Mouse (Mus musculus): ENCODE data around the gene Rara. TPM values are rescaled to one million over a fixed set of nuclear protein-coding genes. Genes with fewer than 3 reads are reported as not detected.
A peak's percentile ranks its signal among the peaks of the same experiment; 100 is the strongest.
"Not testable (repeated sequence)": the region's sequence is repeated elsewhere in the genome, so short reads cannot be mapped to it uniquely, and the experiment has no call there.

Gene Rara
- polyA plus RNA-seq, 1 experiment = 31.9 TPM

- Histone ChIP-seq H3K36me3 (ENCODE audit: control insufficient read depth, insufficient read depth) (no peaks in the 10 kb centered on the region), H3K79me3 (ENCODE audit: low read depth) (peaks cover 6% of the 10 kb centered on the region), H3ac (ENCODE audit: control insufficient read depth, insufficient read length, low read depth) (peak overlapping the region; percentile 18), H3K79me2 (ENCODE audit: control insufficient read depth, insufficient read depth) (peaks cover 24% of the 10 kb centered on the region), H3K27me3 (ENCODE audit: control insufficient read depth, insufficient read depth, insufficient read length) (no peaks in the 10 kb centered on the region), H3K4me3 (ENCODE audit: insufficient read depth, poor library complexity, severe bottlenecking) (no peak overlapping the region)
- TF ChIP-seq MYOD1 (IDR thresholded peaks at IDR 0.05; ENCODE audit: control insufficient read depth, insufficient read length, low read depth) (peak; percentile 6), FOSL1 (IDR thresholded peaks at IDR 0.05; ENCODE audit: insufficient read depth, low read length, poor library complexity, severe bottlenecking) (peak; percentile 94), CEBPB (IDR thresholded peaks at IDR 0.05; ENCODE audit: low read depth) (no peak), USF1 (IDR thresholded peaks at IDR 0.05; ENCODE audit: low read depth) (no peak), CTCF (IDR thresholded peaks at IDR 0.05; ENCODE audit: control insufficient read depth, insufficient read depth, insufficient read length) (peak; percentile 83), MYOG (IDR thresholded peaks at IDR 0.05; ENCODE audit: control insufficient read depth, extremely low read depth, insufficient read length) (no peak), MAX (IDR thresholded peaks at IDR 0.05) (peak; percentile 77)
Observed at GRCm38 (mm10) chr11:98933151-98933550, 5.5 kb downstream of the Rara start.

- peaks cover 12% of the 10 kb centered on the region for H3K79me3 ChIP-seq (ENCODE audit: low read depth)
- H3ac ChIP-seq (ENCODE audit: control insufficient read depth, insufficient read length, low read depth) = not testable (repeated sequence)
Observed at GRCm38 (mm10) chr11:98933847-98934246, 6.2 kb downstream of the Rara start.

GRCm38 (mm10) chr11:98934367-98934766, 6.7 kb downstream of the Rara start:
- H3K79me3 ChIP-seq (ENCODE audit: low read depth) = peaks cover 18% of the 10 kb centered on the region
- H3K79me2 ChIP-seq (ENCODE audit: control insufficient read depth, insufficient read depth) = peaks cover 37% of the 10 kb centered on the region
- H3K36me3 ChIP-seq (ENCODE audit: control insufficient read depth, insufficient read depth) = no peaks in the 10 kb centered on the region
- TF ChIP-seq MYOG (IDR thresholded peaks at IDR 0.05; ENCODE audit: control insufficient read depth, extremely low read depth, insufficient read length) = no peak
- no peak for TF ChIP-seq CTCF (IDR thresholded peaks at IDR 0.05; ENCODE audit: control insufficient read depth, insufficient read depth, insufficient read length)
- no peak for TF ChIP-seq FOSL1 (IDR thresholded peaks at IDR 0.05; ENCODE audit: insufficient read depth, low read length, poor library complexity, severe bottlenecking)
- no peak for TF ChIP-seq USF1 (IDR thresholded peaks at IDR 0.05; ENCODE audit: low read depth)
- no peak for TF ChIP-seq CEBPB (IDR thresholded peaks at IDR 0.05; ENCODE audit: low read depth)
- H3K4me3 ChIP-seq (ENCODE audit: insufficient read depth, poor library complexity, severe bottlenecking) = no peak overlapping the region
- H3K27me3 ChIP-seq (ENCODE audit: control insufficient read depth, insufficient read depth, insufficient read length) = no peaks in the 10 kb centered on the region
- no peak overlapping the region for H3ac ChIP-seq (ENCODE audit: control insufficient read depth, insufficient read length, low read depth)

More at GRCm38 (mm10) chr11:98933847-98934246, 6.2 kb downstream of the Rara start:
- H3K27me3 ChIP-seq (ENCODE audit: control insufficient read depth, insufficient read depth, insufficient read length); H3K36me3 ChIP-seq (ENCODE audit: control insufficient read depth, insufficient read depth); H3K4me3 ChIP-seq (ENCODE audit: insufficient read depth, poor library complexity, severe bottlenecking): not testable (repeated sequence)
- H3K79me2 ChIP-seq (ENCODE audit: control insufficient read depth, insufficient read depth) = peaks cover 31% of the 10 kb centered on the region

- peaks cover 25% of the 10 kb centered on the region for H3K79me3 ChIP-seq (ENCODE audit: low read depth)
- H3K36me3 ChIP-seq (ENCODE audit: control insufficient read depth, insufficient read depth) = no peaks in the 10 kb centered on the region
- H3ac ChIP-seq (ENCODE audit: control insufficient read depth, insufficient read length, low read depth) = no peak overlapping the region
- no peak overlapping the region for H3K4me3 ChIP-seq (ENCODE audit: insufficient read depth, poor library complexity, severe bottlenecking)
- no peaks in the 10 kb centered on the region for H3K27me3 ChIP-seq (ENCODE audit: control insufficient read depth, insufficient read depth, insufficient read length)
- no peak for TF ChIP-seq MYOD1 (IDR thresholded peaks at IDR 0.05; ENCODE audit: control insufficient read depth, insufficient read length, low read depth)
- no peak for TF ChIP-seq MAX (IDR thresholded peaks at IDR 0.05)
- TF ChIP-seq MYOG (IDR thresholded peaks at IDR 0.05; ENCODE audit: control insufficient read depth, extremely low read depth, insufficient read length) = no peak
- TF ChIP-seq FOSL1 (IDR thresholded peaks at IDR 0.05; ENCODE audit: insufficient read depth, low read length, poor library complexity, severe bottlenecking) = no peak
- no peak for TF ChIP-seq USF1 (IDR thresholded peaks at IDR 0.05; ENCODE audit: low read depth)
- no peak for TF ChIP-seq CEBPB (IDR thresholded peaks at IDR 0.05; ENCODE audit: low read depth)
- TF ChIP-seq CTCF (IDR thresholded peaks at IDR 0.05; ENCODE audit: control insufficient read depth, insufficient read depth, insufficient read length) = no peak
- peaks cover 44% of the 10 kb centered on the region for H3K79me2 ChIP-seq (ENCODE audit: control insufficient read depth, insufficient read depth)
Observed at GRCm38 (mm10) chr11:98935123-98935522, 7.5 kb downstream of the Rara start.

GRCm38 (mm10) chr11:98936170-98936569, 8.6 kb downstream of the Rara start:
- peak overlapping the region; percentile 60 for H3ac ChIP-seq (ENCODE audit: control insufficient read depth, insufficient read length, low read depth)
- H3K4me3 ChIP-seq (ENCODE audit: insufficient read depth, poor library complexity, severe bottlenecking) = peak overlapping the region; percentile 77
- no peak for TF ChIP-seq MYOD1 (IDR thresholded peaks at IDR 0.05; ENCODE audit: control insufficient read depth, insufficient read length, low read depth)
- peak; percentile 72 for TF ChIP-seq MAX (IDR thresholded peaks at IDR 0.05)
- no peaks in the 10 kb centered on the region for H3K27me3 ChIP-seq (ENCODE audit: control insufficient read depth, insufficient read depth, insufficient read length)
- no peaks in the 10 kb centered on the region for H3K36me3 ChIP-seq (ENCODE audit: control insufficient read depth, insufficient read depth)
- H3K79me3 ChIP-seq (ENCODE audit: low read depth) = peaks cover 36% of the 10 kb centered on the region
- H3K79me2 ChIP-seq (ENCODE audit: control insufficient read depth, insufficient read depth) = peaks cover 55% of the 10 kb centered on the region

- H3K36me3 ChIP-seq (ENCODE audit: control insufficient read depth, insufficient read depth) = no peaks in the 10 kb centered on the region
- peak overlapping the region; percentile 77 for H3K4me3 ChIP-seq (ENCODE audit: insufficient read depth, poor library complexity, severe bottlenecking)
- no peak for TF ChIP-seq MYOG (IDR thresholded peaks at IDR 0.05; ENCODE audit: control insufficient read depth, extremely low read depth, insufficient read length)
- no peak for TF ChIP-seq USF1 (IDR thresholded peaks at IDR 0.05; ENCODE audit: low read depth)
- TF ChIP-seq MAX (IDR thresholded peaks at IDR 0.05) = no peak
- no peak for TF ChIP-seq CTCF (IDR thresholded peaks at IDR 0.05; ENCODE audit: control insufficient read depth, insufficient read depth, insufficient read length)
- no peak for TF ChIP-seq MYOD1 (IDR thresholded peaks at IDR 0.05; ENCODE audit: control insufficient read depth, insufficient read length, low read depth)
- no peak for TF ChIP-seq CEBPB (IDR thresholded peaks at IDR 0.05; ENCODE audit: low read depth)
- TF ChIP-seq FOSL1 (IDR thresholded peaks at IDR 0.05; ENCODE audit: insufficient read depth, low read length, poor library complexity, severe bottlenecking) = no peak
- H3K79me3 ChIP-seq (ENCODE audit: low read depth) = peaks cover 40% of the 10 kb centered on the region
- H3ac ChIP-seq (ENCODE audit: control insufficient read depth, insufficient read length, low read depth) = peak overlapping the region; percentile 60
- H3K79me2 ChIP-seq (ENCODE audit: control insufficient read depth, insufficient read depth) = peaks cover 61% of the 10 kb centered on the region
- H3K27me3 ChIP-seq (ENCODE audit: control insufficient read depth, insufficient read depth, insufficient read length) = no peaks in the 10 kb centered on the region
Observed at GRCm38 (mm10) chr11:98936606-98937409, 9.2 kb downstream of the Rara start.

Measured in C2C12 (cell line).